Mouse (Mus musculus) limb, embryonic 14.5 days (tissue): ENCODE data around the gene Ess2. TPM values are rescaled to one million over a fixed set of nuclear protein-coding genes. Genes with fewer than 3 reads are reported as not detected.
A peak's percentile ranks its signal among the peaks of the same experiment; 100 is the strongest.
"Not testable (repeated sequence)": the region's sequence is repeated elsewhere in the genome, so short reads cannot be mapped to it uniquely, and the experiment has no call there.

Source experiments
- ATAC-seq: fragments of 200-750 bp; cut with Nextera tagmentation; 2 replicates; pipeline ENCODE4 v1.8.0; 2017; ENCODE audit warnings: low read depth, moderate number of reproducible peaks, moderate TSS enrichment; ENCODE audit not compliant: low FRiP score
- DNase-seq: peaks from one replicate; pipeline ENCODE4 v3.0.0-alpha.2; 2015; ENCODE audit warnings: low spot score
- H3K27ac ChIP-seq: fragments of 300-500 bp; sonication (generic); replicated peaks from 2 replicates; pipeline ENCODE4 v1.5.1; 2014; ENCODE audit warnings: low read depth, mild to moderate bottlenecking, low read length, moderate library complexity, mixed read lengths
- H3K27me3 ChIP-seq: fragments of 300-500 bp; sonication (generic); 2 replicates; pipeline ENCODE4 v1.6.1; 2014; ENCODE audit warnings: low read length, mixed read lengths; ENCODE audit not compliant: control insufficient read depth, insufficient read depth
- H3K36me3 ChIP-seq: fragments of 300-500 bp; sonication (generic); 2 replicates; pipeline ENCODE4 v1.6.1; 2014; ENCODE audit warnings: mild to moderate bottlenecking, low read length, moderate library complexity, mixed read lengths; ENCODE audit not compliant: control insufficient read depth, insufficient read depth
- H3K4me1 ChIP-seq: fragments of 300-500 bp; sonication (generic); 2 replicates; pipeline ENCODE4 v1.6.1; 2014; ENCODE audit warnings: antibody characterized with exemption, low read length, mixed read lengths; ENCODE audit not compliant: control insufficient read depth, insufficient read depth
- H3K4me2 ChIP-seq: fragments of 300-500 bp; sonication (generic); replicated peaks from 2 replicates; pipeline ENCODE4 v1.6.1; 2014; ENCODE audit warnings: low read depth, mild to moderate bottlenecking, low read length, moderate library complexity; ENCODE audit not compliant: severe bottlenecking
- H3K4me3 ChIP-seq: fragments of 300-500 bp; sonication (generic); replicated peaks from 2 replicates; pipeline ENCODE4 v1.5.1; 2014; ENCODE audit warnings: low read length
- H3K9ac ChIP-seq: fragments of 300-500 bp; sonication (generic); 2 replicates; pipeline ENCODE4 v1.6.1; 2014; ENCODE audit warnings: mild to moderate bottlenecking, low read depth, low read length, moderate library complexity; ENCODE audit not compliant: severe bottlenecking
- H3K9me3 ChIP-seq: fragments of 300-500 bp; sonication (generic); 2 replicates; pipeline ENCODE4 v1.6.1; 2016; ENCODE audit warnings: low read length; ENCODE audit not compliant: control insufficient read depth
- POLR2A ChIP-seq: fragments of 200-500 bp; IDR thresholded peaks from 2 replicates; pipeline ENCODE4 v1.8.0; 2012; ENCODE audit warnings: inconsistent platforms, mild to moderate bottlenecking, moderate library complexity, borderline replicate concordance; ENCODE audit not compliant: insufficient read depth, insufficient read length; ENCODE audit errors: extremely low read depth
- WGBS: fragments of 180-500 bp; shearing (Covaris S2); extraction: QIAGEN DNeasy Blood & Tissue Kit; methylation state at CpG from one replicate; pipeline ENCODE4 v1.1.7; 2014; 5-methylcytosine and 5-hydroxymethylcytosine counted together
- polyA plus RNA-seq, 2 experiments: library from polyadenylated mRNA; depleted of rRNA in 1 of 2; stranded (reverse) in 1 of 2; unstranded in 1 of 2; fragments of >200 nt; fragmentation: Nextera tagmentation in 1 of 2; extraction: Ambion mirVana in 1 of 2; gene quantifications; 2 replicates each; pipeline versions ENCODE4 v1.2.1 to v1.2.3; 2012 to 2014

Gene Ess2
- polyA plus RNA-seq (2012; rRNA removed): 38.7 and 42.2 TPM in 2 replicates
- 33.1 and 33.5 TPM in 2 replicates for polyA plus RNA-seq (2014; fragmentation: Nextera tagmentation; extraction: Ambion mirVana)

- under 1% methylated on average over 35 of the region's 35 CpGs for WGBS
- H3K36me3 ChIP-seq: peaks cover 33% of the 10 kb centered on the region
- no peaks in the 10 kb centered on the region for H3K9me3 ChIP-seq
- H3K4me3 ChIP-seq: peak within 1 kb of the TSS; percentile 57
- peaks cover 46% of the 10 kb centered on the region for H3K27me3 ChIP-seq
- peak; percentile 80; the same call in 1 of the 2 replicates for TF ChIP-seq POLR2A
- H3K27ac ChIP-seq: no peak within 1 kb of the TSS
- H3K4me2 ChIP-seq: peak within 1 kb of the TSS; percentile 91
- DNase-seq (peak; percentile 99), ATAC-seq (peak; percentile 99)
- H3K9ac ChIP-seq: peak within 1 kb of the TSS; percentile 66
- peaks cover 7% of the 10 kb centered on the region for H3K4me1 ChIP-seq
These were observed at the start of gene Ess2 for GRCm38 (mm10) chr16:17911052-17911595. Gene Ess2 (minus strand): TSS chr16:17911348.

GRCm38 (mm10) chr16:17956052-17956638 lies 45.0 kb upstream of the Ess2 start:
- 93% methylated on average over 17 of the region's 17 CpGs for WGBS
- H3K4me2 ChIP-seq, H3K4me3 ChIP-seq, DNase-seq, H3K36me3 ChIP-seq, H3K27ac ChIP-seq, H3K4me1 ChIP-seq, H3K9me3 ChIP-seq, H3K9ac ChIP-seq, H3K27me3 ChIP-seq, ATAC-seq: not testable (repeated sequence)

- no peak overlapping the region for H3K4me3 ChIP-seq
- no peak for TF ChIP-seq POLR2A
- no peak overlapping the region for H3K4me2 ChIP-seq
- no peak overlapping the region for H3K9ac ChIP-seq
- no peaks in the 10 kb centered on the region for H3K9me3 ChIP-seq
- ATAC-seq: no peak
- H3K27ac ChIP-seq: no peak overlapping the region
- DNase-seq: no peak
- no peaks in the 10 kb centered on the region for H3K4me1 ChIP-seq
- no peaks in the 10 kb centered on the region for H3K36me3 ChIP-seq
- no peaks in the 10 kb centered on the region for H3K27me3 ChIP-seq
- WGBS: 66% methylated on average over 4 of the region's 4 CpGs
These were observed 40.5 kb upstream of the Ess2 start for GRCm38 (mm10) chr16:17951618-17952017.

GRCm38 (mm10) chr16:17950068-17950467 lies 38.9 kb upstream of the Ess2 start:
- Histone ChIP-seq H3K9me3 (no peaks in the 10 kb centered on the region), H3K9ac (no peak overlapping the region), H3K36me3 (no peaks in the 10 kb centered on the region), H3K4me3 (no peak overlapping the region), H3K27ac (no peak overlapping the region), H3K27me3 (no peaks in the 10 kb centered on the region), H3K4me2 (no peak overlapping the region), H3K4me1 (no peaks in the 10 kb centered on the region)
- 68% methylated on average over 4 of the region's 4 CpGs for WGBS
- DNase-seq: no peak
- ATAC-seq: no peak
- TF ChIP-seq POLR2A: no peak

GRCm38 (mm10) chr16:17949421-17949877 lies 38.3 kb upstream of the Ess2 start:
- Histone ChIP-seq H3K9ac (no peak overlapping the region), H3K4me3 (no peak overlapping the region), H3K4me2 (no peak overlapping the region), H3K9me3 (no peaks in the 10 kb centered on the region), H3K36me3 (no peaks in the 10 kb centered on the region), H3K27me3 (no peaks in the 10 kb centered on the region), H3K27ac (no peak overlapping the region), H3K4me1 (no peaks in the 10 kb centered on the region)
- WGBS: 35% methylated on average over 2 of the region's 2 CpGs
- TF ChIP-seq POLR2A: no peak
- DNase-seq (no peak), ATAC-seq (no peak)
